8 mouse cellular contexts compared by ENCODE assay signal in genomic region chr7:98194026-98194792, GRCm38 (mm10). TPM values are rescaled to one million over a fixed set of nuclear protein-coding genes. Genes with fewer than 3 reads are reported as not detected.
DNase-seq lines count a peak whose midpoint lies in the region; ATAC-seq lines count a peak whose summit lies in the region.

No protein-coding gene starts in this region.

- no peaks in the 10 kb centered on the region for H3K36me3 ChIP-seq in kidney, embryonic 14.5 days (ENCODE audit: control insufficient read depth, insufficient read depth, low read length)
- H3K36me3 ChIP-seq in embryonic facial prominence, embryonic 12.5 days: no peaks in the 10 kb centered on the region
- no peaks in the 10 kb centered on the region for H3K36me3 ChIP-seq in intestine, embryonic 16.5 days (ENCODE audit: control insufficient read depth, insufficient read depth, low read length)
- H3K36me3 ChIP-seq in midbrain, embryonic 12.5 days: no peaks in the 10 kb centered on the region

- no peak overlapping the region for H3K9ac ChIP-seq in kidney, embryonic 14.5 days (ENCODE audit: low read depth, low read length)
- H3K9ac ChIP-seq in embryonic facial prominence, embryonic 12.5 days: 0 out of 2 replicates have a peak overlapping the region, but pooled peaks have one; percentile 0
- peak overlapping the region; percentile 11; the same call in 1 of the 2 replicates for H3K9ac ChIP-seq in intestine, embryonic 16.5 days (ENCODE audit: low read depth, low read length)
- peak overlapping the region; percentile 46 for H3K9ac ChIP-seq in midbrain, embryonic 12.5 days (replicated peaks)

- 2% methylated on average over 61 of the region's 61 CpGs for WGBS in kidney, embryonic 14.5 days
- 2% methylated on average over 61 of the region's 61 CpGs for WGBS in embryonic facial prominence, embryonic 12.5 days
- WGBS in intestine, embryonic 16.5 days: 1% methylated on average over 61 of the region's 61 CpGs
- 3% methylated on average over 58 of the region's 61 CpGs for WGBS in midbrain, embryonic 12.5 days

- peak; percentile 47 for ATAC-seq in kidney, embryonic 14.5 days (ENCODE audit: low FRiP score, low TSS enrichment)
- ATAC-seq in embryonic facial prominence, embryonic 12.5 days (ENCODE audit: insufficient number of reproducible peaks, insufficient read depth, low FRiP score, low TSS enrichment): 0 out of 2 replicates have a peak, but pooled peaks have one; percentile 65
- ATAC-seq in intestine, embryonic 16.5 days: peak; percentile 51
- peak; percentile 60 for ATAC-seq in midbrain, embryonic 12.5 days (ENCODE audit: low FRiP score, low read depth)
- no peak for ATAC-seq in erythroblast, adult 5-6 weeks (replicated peaks; ENCODE audit: low FRiP score, poor library complexity, severe bottlenecking)

- H3K4me3 ChIP-seq in kidney, embryonic 14.5 days (ENCODE audit: low read length): peak overlapping the region; percentile 39
- peak overlapping the region; percentile 34 for H3K4me3 ChIP-seq in embryonic facial prominence, embryonic 12.5 days
- peak overlapping the region; percentile 46 for H3K4me3 ChIP-seq in intestine, embryonic 16.5 days (ENCODE audit: low read length)
- H3K4me3 ChIP-seq in midbrain, embryonic 12.5 days: peak overlapping the region; percentile 49

- H3K4me1 ChIP-seq in kidney, embryonic 14.5 days (ENCODE audit: control insufficient read depth, insufficient read depth, low read length): peaks cover 9% of the 10 kb centered on the region
- H3K4me1 ChIP-seq in embryonic facial prominence, embryonic 12.5 days: peaks cover 11% of the 10 kb centered on the region
- H3K4me1 ChIP-seq in intestine, embryonic 16.5 days (ENCODE audit: control insufficient read depth, insufficient read depth, low read length): peaks cover 24% of the 10 kb centered on the region
- H3K4me1 ChIP-seq in midbrain, embryonic 12.5 days: peaks cover 15% of the 10 kb centered on the region

- DNase-seq in kidney, adult 11 months: no peak
- peak; percentile 50 for DNase-seq in MN1 (ENCODE audit: low spot score)
- DNase-seq in thymus, postnatal 36 days: peak; percentile 54 to 67

- H3K27me3 ChIP-seq in kidney, embryonic 14.5 days (ENCODE audit: control insufficient read depth, insufficient read depth, low read length): peaks cover 38% of the 10 kb centered on the region
- H3K27me3 ChIP-seq in embryonic facial prominence, embryonic 12.5 days: peaks cover 56% of the 10 kb centered on the region
- H3K27me3 ChIP-seq in intestine, embryonic 16.5 days (replicated peaks; ENCODE audit: control insufficient read depth, insufficient read depth, low read length): peaks cover 28% of the 10 kb centered on the region
- peaks cover 72% of the 10 kb centered on the region for H3K27me3 ChIP-seq in midbrain, embryonic 12.5 days

- H3K4me2 ChIP-seq in kidney, embryonic 14.5 days (replicated peaks; ENCODE audit: low read depth, low read length): peak overlapping the region; percentile 64
- H3K4me2 ChIP-seq in embryonic facial prominence, embryonic 12.5 days (replicated peaks): peak overlapping the region; percentile 66
- peak overlapping the region; percentile 71 for H3K4me2 ChIP-seq in intestine, embryonic 16.5 days (ENCODE audit: low read depth, low read length)
- H3K4me2 ChIP-seq in midbrain, embryonic 12.5 days (replicated peaks): peak overlapping the region; percentile 85

- H3K9me3 ChIP-seq in kidney, embryonic 14.5 days (ENCODE audit: control insufficient read depth, low read length): no peaks in the 10 kb centered on the region
- H3K9me3 ChIP-seq in embryonic facial prominence, embryonic 12.5 days: no peaks in the 10 kb centered on the region
- no peaks in the 10 kb centered on the region for H3K9me3 ChIP-seq in intestine, embryonic 16.5 days (ENCODE audit: control insufficient read depth, low read length)
- H3K9me3 ChIP-seq in midbrain, embryonic 12.5 days: no peaks in the 10 kb centered on the region

- no peak overlapping the region for H3K27ac ChIP-seq in kidney, embryonic 14.5 days (ENCODE audit: low read depth, low read length)
- no peak overlapping the region for H3K27ac ChIP-seq in embryonic facial prominence, embryonic 12.5 days
- no peak overlapping the region for H3K27ac ChIP-seq in intestine, embryonic 16.5 days (ENCODE audit: low read length)
- no peak overlapping the region for H3K27ac ChIP-seq in midbrain, embryonic 12.5 days (replicated peaks)

RNA-seq across cellular contexts. Expression of gene B3gnt6, which starts 5.1 kb away (rescaled TPM):
- 0.15 TPM in 1 of 2 replicates, not detected in the other for polyA plus RNA-seq in kidney, embryonic 14.5 days (2014; fragmentation: Nextera tagmentation; extraction: Ambion mirVana)
- polyA plus RNA-seq in embryonic facial prominence, embryonic 12.5 days (2016; fragmentation: Nextera tagmentation; extraction: Ambion mirVana): not detected in 2 replicates
- 0.15 TPM in 1 of 2 replicates, not detected in the other for polyA plus RNA-seq in intestine, embryonic 16.5 days (2015; fragmentation: Nextera tagmentation; extraction: Ambion mirVana)
- not detected in 2 replicates for polyA plus RNA-seq in midbrain, embryonic 12.5 days (2016; fragmentation: Nextera tagmentation; extraction: Ambion mirVana)
- total RNA-seq in erythroblast, adult 5-6 weeks (2015; ENCODE audit: low replicate concordance): not detected in 2 replicates
- total RNA-seq in erythroblast, adult 5-6 weeks (2017; ENCODE audit: low replicate concordance): not detected in 2 replicates

RNA-seq across cellular contexts. Expression of gene Capn5, which starts 16.1 kb away (rescaled TPM):
- polyA plus RNA-seq in kidney, embryonic 14.5 days (2014; fragmentation: Nextera tagmentation; extraction: Ambion mirVana): 4.8 and 10.4 TPM in 2 replicates
- 5.0 and 5.7 TPM in 2 replicates for polyA plus RNA-seq in embryonic facial prominence, embryonic 12.5 days (2016; fragmentation: Nextera tagmentation; extraction: Ambion mirVana)
- polyA plus RNA-seq in intestine, embryonic 16.5 days (2015; fragmentation: Nextera tagmentation; extraction: Ambion mirVana): 10.2 and 10.9 TPM in 2 replicates
- 7.2 and 8.6 TPM in 2 replicates for polyA plus RNA-seq in midbrain, embryonic 12.5 days (2016; fragmentation: Nextera tagmentation; extraction: Ambion mirVana)
- total RNA-seq in erythroblast, adult 5-6 weeks (2015; ENCODE audit: low replicate concordance): 18.0 and 21.7 TPM in 2 replicates
- 20.1 and 31.3 TPM in 2 replicates for total RNA-seq in erythroblast, adult 5-6 weeks (2017; ENCODE audit: low replicate concordance)

RNA-seq across cellular contexts. Expression of gene Omp, which starts 48.9 kb away (rescaled TPM):
- 0.20 and 0.51 TPM in 2 replicates for polyA plus RNA-seq in kidney, embryonic 14.5 days (2014; fragmentation: Nextera tagmentation; extraction: Ambion mirVana)
- polyA plus RNA-seq in embryonic facial prominence, embryonic 12.5 days (2016; fragmentation: Nextera tagmentation; extraction: Ambion mirVana): 0.43 and 0.46 TPM in 2 replicates
- 0.37 TPM in 2 replicates for polyA plus RNA-seq in intestine, embryonic 16.5 days (2015; fragmentation: Nextera tagmentation; extraction: Ambion mirVana)
- polyA plus RNA-seq in midbrain, embryonic 12.5 days (2016; fragmentation: Nextera tagmentation; extraction: Ambion mirVana): 0.13 TPM in 1 of 2 replicates, not detected in the other
- total RNA-seq in erythroblast, adult 5-6 weeks (2015; ENCODE audit: low replicate concordance): 4.8 and 5.0 TPM in 2 replicates
- 11.2 and 20.9 TPM in 2 replicates for total RNA-seq in erythroblast, adult 5-6 weeks (2017; ENCODE audit: low replicate concordance)
